Mouse (Mus musculus): ENCODE data around the gene Ntan1.

DNA sequence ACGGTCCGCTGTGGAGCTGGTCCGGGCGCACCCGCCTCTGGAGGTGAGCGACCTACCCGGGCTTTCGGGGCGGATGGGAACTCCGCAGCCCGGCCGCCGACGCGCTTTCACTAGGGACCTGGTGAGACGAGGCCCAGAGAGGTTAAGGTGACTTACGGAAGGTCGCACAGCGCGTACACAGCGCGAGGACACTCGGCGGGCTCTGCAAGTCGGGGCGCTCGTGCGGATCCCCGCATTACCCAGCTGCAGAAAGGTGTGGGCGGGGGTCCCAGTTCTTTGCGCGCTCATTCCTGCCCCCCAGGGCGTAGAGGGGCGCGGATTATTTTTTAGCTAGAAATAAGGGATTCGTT lies 724 bp downstream of the Ntan1 start:
- no peak for TF ChIP-seq CTCF (conservative IDR thresholded peaks at IDR 0.05; ENCODE audit: insufficient read depth, insufficient read length, low read depth, low read length)
- TF ChIP-seq POLR2A (IDR thresholded peaks at IDR 0.05; ENCODE audit: low read depth, low read length), result no peak

Measured in kidney, adult 2 months (tissue).